Mouse (Mus musculus): ENCODE measurements around the gene Zmiz1. TPM values are rescaled to one million over a fixed set of nuclear protein-coding genes. Genes with fewer than 3 reads are reported as not detected.

The Zmiz1 gene
- polyA plus RNA-seq, 1 experiment = 0.68 TPM

DNA sequence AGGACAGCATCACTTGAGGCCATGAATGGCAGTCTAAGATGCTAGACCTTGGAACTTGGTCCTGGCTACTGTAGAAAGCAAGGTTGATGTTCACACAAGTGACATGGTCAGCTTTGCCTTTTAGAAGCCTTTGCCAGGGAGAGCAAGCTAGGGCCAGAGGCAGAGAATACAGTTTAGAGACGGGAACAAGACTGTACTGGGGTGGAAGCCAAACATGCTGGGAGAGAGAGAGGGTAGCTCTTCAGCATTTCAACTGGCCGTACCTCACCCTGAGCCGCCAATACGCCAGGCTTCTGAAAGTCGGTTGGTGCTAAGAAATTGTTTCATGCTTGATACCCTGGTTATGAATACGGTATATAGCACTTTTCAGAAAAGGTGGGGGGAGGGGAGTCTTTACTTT, 140.0 kb downstream of the Zmiz1 start:
- Histone ChIP-seq H3K36me3 (ENCODE audit: control insufficient read depth) (peaks cover 9% of the 10 kb centered on the region), H3K9me3 (ENCODE audit: control insufficient read depth, low read length) (no peaks in the 10 kb centered on the region), H3K27me3 (ENCODE audit: control insufficient read depth) (peaks cover 4% of the 10 kb centered on the region), H3K4me3 (replicated peaks) (no peak overlapping the region), H3K4me1 (ENCODE audit: control insufficient read depth) (no peaks in the 10 kb centered on the region)
- TF ChIP-seq TAL1 (IDR thresholded peaks at IDR 0.05; ENCODE audit: low read length) (no peak), GATA1 (IDR thresholded peaks at IDR 0.05; ENCODE audit: low read length) (no peak)

- Histone ChIP-seq H3K27me3 (ENCODE audit: control insufficient read depth) (peaks cover 8% of the 10 kb centered on the region), H3K4me1 (ENCODE audit: control insufficient read depth) (no peaks in the 10 kb centered on the region), H3K36me3 (ENCODE audit: control insufficient read depth) (peaks cover 9% of the 10 kb centered on the region), H3K4me3 (replicated peaks) (no peak overlapping the region), H3K9me3 (ENCODE audit: control insufficient read depth, low read length) (no peaks in the 10 kb centered on the region)
- TF ChIP-seq GATA1 (IDR thresholded peaks at IDR 0.05; ENCODE audit: low read length) (no peak), TAL1 (IDR thresholded peaks at IDR 0.05; ENCODE audit: low read length) (no peak)
Measured at GRCm38 (mm10) chr14:25599934-25600333, 140.9 kb downstream of the Zmiz1 start.

DNA sequence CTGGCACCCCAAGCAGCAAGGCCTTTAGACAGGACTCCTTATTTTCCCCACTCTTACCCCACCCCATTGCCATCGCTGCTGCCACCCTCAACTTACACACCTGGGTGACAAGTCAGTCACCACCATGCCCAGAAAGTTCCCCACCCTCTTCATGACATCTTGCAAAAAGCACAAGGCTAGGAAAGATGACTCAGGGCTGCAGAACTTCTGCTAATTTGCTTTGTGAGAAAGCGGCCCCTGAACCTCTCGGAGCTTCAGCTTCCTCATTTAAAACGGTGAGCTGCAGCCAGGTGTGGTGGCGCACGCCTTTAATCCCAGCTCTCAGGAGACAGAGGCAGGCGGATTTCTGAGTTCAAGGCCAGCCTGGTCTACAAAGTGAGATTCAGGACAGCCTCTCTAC, 141.4 kb downstream of the Zmiz1 start:
- Histone ChIP-seq H3K4me1 (ENCODE audit: control insufficient read depth) (no peaks in the 10 kb centered on the region), H3K4me3 (replicated peaks) (no peak overlapping the region), H3K27me3 (ENCODE audit: control insufficient read depth) (peaks cover 10% of the 10 kb centered on the region), H3K36me3 (ENCODE audit: control insufficient read depth) (peaks cover 9% of the 10 kb centered on the region), H3K9me3 (ENCODE audit: control insufficient read depth, low read length) (no peaks in the 10 kb centered on the region)
- TF ChIP-seq GATA1 (IDR thresholded peaks at IDR 0.05; ENCODE audit: low read length) (no peak), TAL1 (IDR thresholded peaks at IDR 0.05; ENCODE audit: low read length) (no peak)

- Histone ChIP-seq H3K9me3 (ENCODE audit: control insufficient read depth, low read length) (no peaks in the 10 kb centered on the region), H3K27me3 (ENCODE audit: control insufficient read depth) (peaks cover 16% of the 10 kb centered on the region), H3K4me1 (ENCODE audit: control insufficient read depth) (no peaks in the 10 kb centered on the region), H3K4me3 (replicated peaks) (no peak overlapping the region), H3K36me3 (ENCODE audit: control insufficient read depth) (peaks cover 9% of the 10 kb centered on the region)
- no peak for TF ChIP-seq GATA1 (IDR thresholded peaks at IDR 0.05; ENCODE audit: low read length)
- no peak for TF ChIP-seq TAL1 (IDR thresholded peaks at IDR 0.05; ENCODE audit: low read length)
Measured at GRCm38 (mm10) chr14:25600951-25601350, 142.0 kb downstream of the Zmiz1 start.

GRCm38 (mm10) chr14:25602018-25602417, 143.0 kb downstream of the Zmiz1 start:
- peaks cover 9% of the 10 kb centered on the region for H3K36me3 ChIP-seq (ENCODE audit: control insufficient read depth)
- TF ChIP-seq GATA1 (IDR thresholded peaks at IDR 0.05; ENCODE audit: low read length) (no peak), TAL1 (IDR thresholded peaks at IDR 0.05; ENCODE audit: low read length) (no peak)
- H3K27me3 ChIP-seq (ENCODE audit: control insufficient read depth) = peaks cover 27% of the 10 kb centered on the region
- H3K9me3 ChIP-seq (ENCODE audit: control insufficient read depth, low read length) = no peaks in the 10 kb centered on the region
- no peak overlapping the region for H3K4me3 ChIP-seq (replicated peaks)
- peaks cover 7% of the 10 kb centered on the region for H3K4me1 ChIP-seq (ENCODE audit: control insufficient read depth)

GRCm38 (mm10) chr14:25604395-25605142, 145.6 kb downstream of the Zmiz1 start:
- Histone ChIP-seq H3K27me3 (ENCODE audit: control insufficient read depth) (peaks cover 48% of the 10 kb centered on the region), H3K36me3 (ENCODE audit: control insufficient read depth) (no peaks in the 10 kb centered on the region; the same call in none of the 2 replicates), H3K4me3 (replicated peaks) (no peak overlapping the region), H3K4me1 (ENCODE audit: control insufficient read depth) (peaks cover 10% of the 10 kb centered on the region), H3K9me3 (ENCODE audit: control insufficient read depth, low read length) (no peaks in the 10 kb centered on the region)
- TF ChIP-seq GATA1 (IDR thresholded peaks at IDR 0.05; ENCODE audit: low read length) = no peak
- no peak for TF ChIP-seq TAL1 (IDR thresholded peaks at IDR 0.05; ENCODE audit: low read length)

GRCm38 (mm10) chr14:25606372-25607140, 147.6 kb downstream of the Zmiz1 start:
- H3K27me3 ChIP-seq (ENCODE audit: control insufficient read depth) = peaks cover 50% of the 10 kb centered on the region
- no peaks in the 10 kb centered on the region for H3K9me3 ChIP-seq (ENCODE audit: control insufficient read depth, low read length)
- H3K4me1 ChIP-seq (ENCODE audit: control insufficient read depth) = peaks cover 10% of the 10 kb centered on the region
- peak overlapping the region; percentile 37 for H3K4me3 ChIP-seq (replicated peaks)
- H3K36me3 ChIP-seq (ENCODE audit: control insufficient read depth) = no peaks in the 10 kb centered on the region
- TF ChIP-seq TAL1 (IDR thresholded peaks at IDR 0.05; ENCODE audit: low read length) (no peak), GATA1 (IDR thresholded peaks at IDR 0.05; ENCODE audit: low read length) (no peak)

GRCm38 (mm10) chr14:25607141-25607967, 148.4 kb downstream of the Zmiz1 start:
- H3K9me3 ChIP-seq (ENCODE audit: control insufficient read depth, low read length) = no peaks in the 10 kb centered on the region
- H3K4me1 ChIP-seq (ENCODE audit: control insufficient read depth) = peaks cover 11% of the 10 kb centered on the region

More at GRCm38 (mm10) chr14:25607141-25607967, 148.4 kb downstream of the Zmiz1 start:
- H3K27me3 ChIP-seq (ENCODE audit: control insufficient read depth) = peaks cover 50% of the 10 kb centered on the region
- no peak for TF ChIP-seq TAL1 (IDR thresholded peaks at IDR 0.05; ENCODE audit: low read length)
- no peak for TF ChIP-seq GATA1 (IDR thresholded peaks at IDR 0.05; ENCODE audit: low read length)
- peak overlapping the region; percentile 37 for H3K4me3 ChIP-seq (replicated peaks)
- H3K36me3 ChIP-seq (ENCODE audit: control insufficient read depth) = no peaks in the 10 kb centered on the region
